Mouse (Mus musculus) liver, postnatal 0 days (tissue): Measurements from ENCODE around the gene Chchd10.

Experiments used
- CTCF ChIP-seq: sonication (generic); IDR thresholded peaks from 2 replicates; pipeline ENCODE4 v1.5.1; 2016; ENCODE audit warnings: antibody characterized with exemption, low read depth
- EP300 ChIP-seq: IDR thresholded peaks from 2 replicates; pipeline ENCODE4 v1.6.1; 2016; ENCODE audit warnings: antibody characterized with exemption, low read depth, mild to moderate bottlenecking

- no peak for TF ChIP-seq CTCF
- TF ChIP-seq EP300: no peak
These were observed 37.2 kb upstream of the Chchd10 start for GRCm38 (mm10) chr10:75895730-75896129.
